Mouse (Mus musculus) bone marrow macrophage, adult 2 months (primary cell): ENCODE results near the gene Neurl3.

Experiments used
- CTCF ChIP-seq: IDR thresholded peaks from 2 replicates; pipeline ENCODE4 v1.5.1; 2012; ENCODE audit warnings: low read depth, mild to moderate bottlenecking, low read length, moderate library complexity
- POLR2A ChIP-seq: IDR thresholded peaks from 2 replicates; pipeline ENCODE4 v1.6.1; 2012; ENCODE audit warnings: mild to moderate bottlenecking, low read depth, low read length, borderline replicate concordance

- TF ChIP-seq CTCF = no peak
- TF ChIP-seq POLR2A = no peak
Observed at GRCm38 (mm10) chr1:36269121-36269795, 5.2 kb downstream of the Neurl3 start.
